Mouse (Mus musculus) intestine, postnatal 0 days (tissue): Measurements from ENCODE around the gene Tmem258. TPM values are rescaled to one million over a fixed set of nuclear protein-coding genes. Genes with fewer than 3 reads are reported as not detected.

Source experiments
- ATAC-seq: fragments of 200-750 bp; cut with Nextera tagmentation; 2 replicates; pipeline ENCODE4 v1.8.0; 2017; ENCODE audit warnings: mild to moderate bottlenecking, moderate TSS enrichment, moderate library complexity
- H3K27ac ChIP-seq: fragments of 300-500 bp; sonication (generic); 2 replicates; pipeline ENCODE4 v1.5.1; 2014; ENCODE audit warnings: mild to moderate bottlenecking, low read depth, low read length, moderate library complexity
- H3K27me3 ChIP-seq: fragments of 300-500 bp; sonication (generic); replicated peaks from 2 replicates; pipeline ENCODE4 v1.6.1; 2014; ENCODE audit warnings: low read length, mixed read lengths; ENCODE audit not compliant: control insufficient read depth, insufficient read depth
- H3K36me3 ChIP-seq: fragments of 300-500 bp; sonication (generic); 2 replicates; pipeline ENCODE4 v1.6.1; 2014; ENCODE audit warnings: mild to moderate bottlenecking, moderate library complexity; ENCODE audit not compliant: control insufficient read depth, insufficient read depth
- H3K4me1 ChIP-seq: fragments of 300-500 bp; sonication (generic); replicated peaks from 2 replicates; pipeline ENCODE4 v1.6.1; 2014; ENCODE audit warnings: antibody characterized with exemption, low read length, mixed read lengths; ENCODE audit not compliant: control insufficient read depth, insufficient read depth
- H3K4me2 ChIP-seq: fragments of 300-500 bp; sonication (generic); replicated peaks from 2 replicates; pipeline ENCODE4 v1.6.1; 2014; ENCODE audit warnings: low read depth, mild to moderate bottlenecking, moderate library complexity
- H3K4me3 ChIP-seq: fragments of 300-500 bp; sonication (generic); 2 replicates; pipeline ENCODE4 v1.5.1; 2014; ENCODE audit warnings: low read depth, low read length
- H3K9ac ChIP-seq: fragments of 300-500 bp; sonication (generic); 2 replicates; pipeline ENCODE4 v1.6.1; 2014; ENCODE audit warnings: mild to moderate bottlenecking, low read depth, low read length
- H3K9me3 ChIP-seq: fragments of 300-500 bp; sonication (generic); 2 replicates; pipeline ENCODE4 v1.6.1; 2016; ENCODE audit warnings: mixed run types; ENCODE audit not compliant: control insufficient read depth
- CTCF ChIP-seq: sonication (generic); IDR thresholded peaks from 2 replicates; pipeline ENCODE4 v1.5.1; 2016; ENCODE audit warnings: low read depth, mild to moderate bottlenecking, control low read depth, antibody characterized with exemption, moderate library complexity
- WGBS: fragments of 180-500 bp; shearing (Covaris S2); extraction: QIAGEN DNeasy Blood & Tissue Kit; methylation state at CpG from one replicate; pipeline ENCODE4 v1.1.7; 2014; 5-methylcytosine and 5-hydroxymethylcytosine counted together
- polyA plus RNA-seq: library from polyadenylated mRNA; unstranded; fragments of >200 nt; fragmentation: Nextera tagmentation; extraction: Ambion mirVana; gene quantifications from 2 replicates; pipeline ENCODE4 v1.2.1, GENCODE M21; 2015

The Tmem258 gene
- polyA plus RNA-seq, 1 experiment from 2014 or later: 369 TPM

DNA sequence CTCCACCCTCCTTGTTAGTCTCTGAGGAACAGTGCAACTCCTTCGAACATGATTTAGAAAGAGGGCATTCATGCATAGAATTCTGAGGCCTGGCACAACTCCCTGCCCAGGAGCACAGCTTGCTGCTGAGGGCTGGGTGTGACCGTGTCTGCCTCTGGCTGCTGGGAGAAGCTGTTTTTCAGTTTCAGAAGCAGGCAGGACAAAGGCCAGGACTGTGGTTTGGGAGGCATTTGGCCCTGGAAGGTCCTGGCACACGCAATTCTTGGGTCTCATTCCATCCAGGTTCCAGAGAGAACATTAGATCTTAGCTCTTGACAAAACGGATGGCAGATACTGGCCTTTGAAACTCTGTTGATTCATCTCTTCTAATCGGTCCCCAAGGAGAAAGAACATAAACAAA is 8.6 kb upstream of the Tmem258 start:
- Histone ChIP-seq H3K4me2 (no peak overlapping the region), H3K4me3 (no peak overlapping the region), H3K27me3 (no peaks in the 10 kb centered on the region), H3K9me3 (no peaks in the 10 kb centered on the region), H3K36me3 (peaks cover 56% of the 10 kb centered on the region), H3K27ac (no peak overlapping the region), H3K9ac (no peak overlapping the region), H3K4me1 (no peaks in the 10 kb centered on the region)
- WGBS: 66% methylated on average over 5 of the region's 5 CpGs
- TF ChIP-seq CTCF: no peak
- ATAC-seq: no peak

DNA sequence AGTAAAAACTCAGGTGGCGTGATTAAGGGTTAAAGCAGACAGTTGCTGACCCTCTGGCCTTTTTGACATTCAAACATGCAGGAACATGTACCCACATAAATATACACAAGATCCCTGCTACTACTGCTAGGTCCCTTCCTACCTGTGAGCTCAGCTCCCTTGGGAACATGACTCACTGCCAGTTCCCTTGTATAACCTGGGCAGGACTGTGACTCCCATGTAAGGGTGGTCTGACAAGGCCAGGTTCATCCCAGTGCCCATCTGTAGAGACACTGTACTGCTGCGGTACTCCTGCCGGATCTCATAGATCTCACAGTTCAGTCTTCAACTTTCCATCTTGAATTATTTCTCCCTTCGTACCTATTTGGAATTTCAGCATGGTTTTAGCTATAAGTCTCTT is 6.7 kb upstream of the Tmem258 start:
- WGBS: 88% methylated on average over 4 of the region's 4 CpGs
- ATAC-seq: no peak
- Histone ChIP-seq H3K4me1 (no peaks in the 10 kb centered on the region), H3K27me3 (no peaks in the 10 kb centered on the region), H3K4me2 (no peak overlapping the region), H3K9me3 (no peaks in the 10 kb centered on the region), H3K36me3 (peaks cover 60% of the 10 kb centered on the region), H3K27ac (no peak overlapping the region), H3K9ac (no peak overlapping the region), H3K4me3 (no peak overlapping the region)
- no peak for TF ChIP-seq CTCF

- no peak for TF ChIP-seq CTCF
- peaks cover 48% of the 10 kb centered on the region for H3K36me3 ChIP-seq
Measured at GRCm38 (mm10) chr19:10198286-10198685, 5.5 kb upstream of the Tmem258 start.

GRCm38 (mm10) chr19:10198723-10199122 is 5.1 kb upstream of the Tmem258 start:
- no peak overlapping the region for H3K4me2 ChIP-seq
- no peaks in the 10 kb centered on the region for H3K4me1 ChIP-seq
- WGBS: 14% methylated on average over 3 of the region's 3 CpGs
- no peak overlapping the region for H3K4me3 ChIP-seq
- no peak overlapping the region for H3K27ac ChIP-seq
- H3K9ac ChIP-seq: no peak overlapping the region
- no peaks in the 10 kb centered on the region for H3K27me3 ChIP-seq
- ATAC-seq: no peak; the same call in 1 of the 2 replicates
- TF ChIP-seq CTCF: peak; percentile 96
- H3K9me3 ChIP-seq: no peaks in the 10 kb centered on the region
- H3K36me3 ChIP-seq: peaks cover 45% of the 10 kb centered on the region

More at GRCm38 (mm10) chr19:10198286-10198685, 5.5 kb upstream of the Tmem258 start:
- ATAC-seq: no peak
- H3K27me3 ChIP-seq: no peaks in the 10 kb centered on the region
- H3K4me1 ChIP-seq: no peaks in the 10 kb centered on the region
- H3K9me3 ChIP-seq: no peaks in the 10 kb centered on the region
- H3K4me2 ChIP-seq: no peak overlapping the region
- no peak overlapping the region for H3K9ac ChIP-seq
- no peak overlapping the region for H3K27ac ChIP-seq
- WGBS: 59% methylated on average over 2 of the region's 2 CpGs
- no peak overlapping the region for H3K4me3 ChIP-seq

GRCm38 (mm10) chr19:10203146-10203847 is 517 bp upstream of the Tmem258 start:
- ATAC-seq: no peak; the same call in 1 of the 2 replicates
- H3K27ac ChIP-seq: peak overlapping the region; percentile 82
- WGBS: 2% methylated on average over 23 of the region's 23 CpGs
- peak overlapping the region; percentile 78 for H3K4me2 ChIP-seq
- H3K9ac ChIP-seq: peak overlapping the region; percentile 72
- TF ChIP-seq CTCF: no peak
- H3K27me3 ChIP-seq: no peaks in the 10 kb centered on the region
- no peaks in the 10 kb centered on the region for H3K4me1 ChIP-seq
- H3K36me3 ChIP-seq: peaks cover 29% of the 10 kb centered on the region
- H3K4me3 ChIP-seq: peak overlapping the region; percentile 60
- H3K9me3 ChIP-seq: no peaks in the 10 kb centered on the region

- ATAC-seq: peak; percentile 29; the same call in 1 of the 2 replicates
Measured at GRCm38 (mm10) chr19:10204616-10205001, 795 bp downstream of the Tmem258 start.

More at GRCm38 (mm10) chr19:10204616-10205001, 795 bp downstream of the Tmem258 start:
- Histone ChIP-seq H3K9me3 (no peaks in the 10 kb centered on the region), H3K4me3 (peak overlapping the region; percentile 60), H3K4me2 (peak overlapping the region; percentile 78), H3K27me3 (no peaks in the 10 kb centered on the region), H3K36me3 (peaks cover 33% of the 10 kb centered on the region), H3K9ac (peak overlapping the region; percentile 72), H3K27ac (peak overlapping the region; percentile 82), H3K4me1 (no peaks in the 10 kb centered on the region)
- 1% methylated on average over 5 of the region's 5 CpGs for WGBS
- peak; percentile 62 for TF ChIP-seq CTCF
